Mouse (Mus musculus): ENCODE results near the gene Rfxank.

DNA sequence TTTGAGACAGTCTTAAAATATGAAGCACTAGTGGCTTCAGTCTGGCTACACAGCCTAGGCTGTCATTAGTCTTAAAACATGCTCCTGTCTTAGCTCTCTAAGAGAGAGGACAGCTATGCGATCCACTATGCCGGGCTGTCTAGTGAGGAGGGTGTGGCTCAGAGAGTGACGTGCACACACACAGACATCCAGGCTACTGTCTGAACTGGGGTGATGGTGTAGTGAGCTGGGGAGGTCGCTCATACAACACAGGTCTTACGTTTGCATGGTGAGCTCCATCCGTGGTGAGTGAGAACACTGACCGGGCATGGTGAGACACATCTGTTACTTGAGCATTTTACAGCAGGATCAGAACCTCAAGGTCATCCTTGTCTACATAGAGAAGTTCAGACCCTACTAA lies 32.3 kb upstream of the Rfxank start:
- TF ChIP-seq USF1 (IDR thresholded peaks at IDR 0.05; ENCODE audit: low read depth) (no peak), POLR2A (IDR thresholded peaks at IDR 0.05; ENCODE audit: insufficient read length, low read depth) (no peak), MYOG (IDR thresholded peaks at IDR 0.05; ENCODE audit: control insufficient read depth in 1 of 3, insufficient read depth in 1 of 3, insufficient read length in 2 of 3, low read depth in 2 of 3) (no peak), MAX (IDR thresholded peaks at IDR 0.05; ENCODE audit: low read depth) (no peak), MYOD1 (IDR thresholded peaks at IDR 0.05; ENCODE audit: control insufficient read depth in 1 of 3, insufficient read length in 2 of 3, low read depth in 2 of 3) (no peak), SRF (IDR thresholded peaks at IDR 0.05; ENCODE audit: control insufficient read depth, insufficient read length, low read depth) (no peak), TCF12 (IDR thresholded peaks at IDR 0.05; ENCODE audit: insufficient read depth, poor library complexity, severe bottlenecking) (no peak)

Data from myocyte (in vitro differentiated cells).